Mouse (Mus musculus) lung, postnatal 0 days (tissue): Measurements from ENCODE around the gene Pcsk5. TPM values are rescaled to one million over a fixed set of nuclear protein-coding genes. Genes with fewer than 3 reads are reported as not detected.

Experiments
- ATAC-seq: fragments of 200-750 bp; cut with Nextera tagmentation; 2 replicates; pipeline ENCODE4 v1.8.0; 2017; ENCODE audit warnings: moderate library complexity
- DNase-seq: peaks from one replicate; pipeline ENCODE4 v3.0.0-alpha.2; 2016; ENCODE audit warnings: low spot score
- H3K27ac ChIP-seq: fragments of 300-500 bp; sonication (generic); 2 replicates; pipeline ENCODE4 v1.5.1; 2014; ENCODE audit warnings: antibody characterized with exemption, mild to moderate bottlenecking, low read length, mixed read lengths
- H3K27me3 ChIP-seq: fragments of 300-500 bp; sonication (generic); replicated peaks from 2 replicates; pipeline ENCODE4 v1.6.1; 2014; ENCODE audit warnings: low read length, mixed read lengths; ENCODE audit not compliant: insufficient read depth
- H3K36me3 ChIP-seq: fragments of 300-500 bp; sonication (generic); 2 replicates; pipeline ENCODE4 v1.6.1; 2014; ENCODE audit warnings: low read length, mixed read lengths; ENCODE audit not compliant: insufficient read depth
- H3K4me1 ChIP-seq: fragments of 300-500 bp; sonication (generic); 2 replicates; pipeline ENCODE4 v1.6.1; 2014; ENCODE audit warnings: antibody characterized with exemption, low read depth, low read length, mixed read lengths; ENCODE audit not compliant: insufficient read depth
- H3K4me2 ChIP-seq: fragments of 300-500 bp; sonication (generic); replicated peaks from 2 replicates; pipeline ENCODE4 v1.6.1; 2014; ENCODE audit warnings: low read depth, mild to moderate bottlenecking, low read length, moderate library complexity, mixed read lengths
- H3K4me3 ChIP-seq: fragments of 300-500 bp; sonication (generic); 2 replicates; pipeline ENCODE4 v1.5.1; 2014; ENCODE audit warnings: low read depth, low read length
- H3K9ac ChIP-seq: fragments of 300-500 bp; sonication (generic); replicated peaks from 2 replicates; pipeline ENCODE4 v1.6.1; 2014; ENCODE audit warnings: low read depth, mild to moderate bottlenecking
- H3K9me3 ChIP-seq: fragments of 300-500 bp; sonication (generic); 2 replicates; pipeline ENCODE4 v1.6.1; 2016; ENCODE audit warnings: low read length, mixed read lengths
- CTCF ChIP-seq: IDR thresholded peaks from 2 replicates; pipeline ENCODE4 v1.5.1; 2016; ENCODE audit warnings: antibody characterized with exemption, mild to moderate bottlenecking
- EP300 ChIP-seq: IDR thresholded peaks from 2 replicates; pipeline ENCODE4 v1.6.1; 2016; ENCODE audit warnings: antibody characterized with exemption, mild to moderate bottlenecking, control low read depth
- WGBS: fragments of 180-500 bp; shearing (Covaris S2); extraction: QIAGEN DNeasy Blood & Tissue Kit; methylation state at CpG from one replicate; pipeline ENCODE4 v1.1.7; 2014; 5-methylcytosine and 5-hydroxymethylcytosine counted together
- polyA plus RNA-seq: library from polyadenylated mRNA; unstranded; fragments of >200 nt; fragmentation: Nextera tagmentation; extraction: Ambion mirVana; gene quantifications from 2 replicates; pipeline ENCODE4 v1.2.1, GENCODE M21; 2015

The Pcsk5 gene
- polyA plus RNA-seq, 1 experiment from 2014 or later = 26.3 TPM

GRCm38 (mm10) chr19:17835681-17836565, 1.5 kb downstream of the Pcsk5 start:
- H3K4me2 ChIP-seq = peak overlapping the region; percentile 91
- H3K9me3 ChIP-seq = no peaks in the 10 kb centered on the region
- peak; percentile 11 for ATAC-seq
- H3K36me3 ChIP-seq = no peaks in the 10 kb centered on the region
- 0 out of 2 replicates have a peak, but pooled peaks cover 4% of the 10 kb centered on the region for H3K4me1 ChIP-seq
- no peaks in the 10 kb centered on the region for H3K27me3 ChIP-seq
- TF ChIP-seq CTCF = peak; percentile 64
- TF ChIP-seq EP300 = no peak
- DNase-seq = peak; percentile 62
- 0 out of 2 replicates have a peak overlapping the region, but pooled peaks have one; percentile 32 for H3K27ac ChIP-seq
- WGBS = 1% methylated on average over 27 of the region's 28 CpGs
- H3K9ac ChIP-seq = peak overlapping the region; percentile 54
- peak overlapping the region; percentile 76 for H3K4me3 ChIP-seq

- H3K27me3 ChIP-seq = no peaks in the 10 kb centered on the region
- no peaks in the 10 kb centered on the region for H3K36me3 ChIP-seq
- no peaks in the 10 kb centered on the region for H3K9me3 ChIP-seq
- no peak overlapping the region for H3K9ac ChIP-seq
- DNase-seq = no peak
- H3K27ac ChIP-seq = no peak overlapping the region
- ATAC-seq = no peak
- H3K4me2 ChIP-seq = peak overlapping the region; percentile 91; the same call in 1 of the 2 replicates
- no peak for TF ChIP-seq EP300
- H3K4me3 ChIP-seq = peak overlapping the region; percentile 76; the same call in 1 of the 2 replicates
- H3K4me1 ChIP-seq = 0 out of 2 replicates have a peak, but pooled peaks cover 4% of the 10 kb centered on the region
These were observed 2.5 kb downstream of the Pcsk5 start for GRCm38 (mm10) chr19:17834894-17835293.

GRCm38 (mm10) chr19:17831376-17831775, 6.1 kb downstream of the Pcsk5 start:
- Histone ChIP-seq H3K4me1 (0 out of 2 replicates have a peak, but pooled peaks cover 4% of the 10 kb centered on the region), H3K4me3 (no peak overlapping the region), H3K4me2 (no peak overlapping the region), H3K27me3 (no peaks in the 10 kb centered on the region), H3K27ac (no peak overlapping the region), H3K36me3 (no peaks in the 10 kb centered on the region), H3K9me3 (no peaks in the 10 kb centered on the region), H3K9ac (no peak overlapping the region)
- WGBS = 79% methylated on average over 2 of the region's 2 CpGs
- no peak for ATAC-seq
- DNase-seq = no peak
- no peak for TF ChIP-seq EP300
- no peak for TF ChIP-seq CTCF

- Histone ChIP-seq H3K36me3 (no peaks in the 10 kb centered on the region), H3K4me2 (no peak overlapping the region), H3K9me3 (no peaks in the 10 kb centered on the region), H3K9ac (no peak overlapping the region), H3K27ac (no peak overlapping the region), H3K4me3 (no peak overlapping the region), H3K27me3 (no peaks in the 10 kb centered on the region), H3K4me1 (no peaks in the 10 kb centered on the region)
- TF ChIP-seq CTCF = no peak
- no peak for TF ChIP-seq EP300
- ATAC-seq (no peak), DNase-seq (no peak)
- 71% methylated on average over 8 of the region's 8 CpGs for WGBS
These were observed 9.0 kb downstream of the Pcsk5 start for GRCm38 (mm10) chr19:17828414-17828813.

- TF ChIP-seq EP300 (no peak), CTCF (no peak)
- Histone ChIP-seq H3K4me1 (no peaks in the 10 kb centered on the region), H3K9me3 (no peaks in the 10 kb centered on the region), H3K9ac (no peak overlapping the region), H3K36me3 (no peaks in the 10 kb centered on the region), H3K4me3 (no peak overlapping the region), H3K27ac (no peak overlapping the region), H3K27me3 (no peaks in the 10 kb centered on the region), H3K4me2 (no peak overlapping the region)
- no peak for ATAC-seq
- WGBS = 57% methylated on average over 3 of the region's 3 CpGs
- DNase-seq = no peak
These were observed 10.7 kb downstream of the Pcsk5 start for GRCm38 (mm10) chr19:17826694-17827093.

GRCm38 (mm10) chr19:17820046-17820445, 17.4 kb downstream of the Pcsk5 start:
- H3K9me3 ChIP-seq = no peaks in the 10 kb centered on the region
- no peak overlapping the region for H3K4me3 ChIP-seq
- DNase-seq = no peak
- TF ChIP-seq CTCF (no peak), EP300 (no peak)
- 90% methylated on average over 2 of the region's 2 CpGs for WGBS
- no peak overlapping the region for H3K4me2 ChIP-seq
- no peak for ATAC-seq
- H3K27ac ChIP-seq = no peak overlapping the region
- no peaks in the 10 kb centered on the region for H3K36me3 ChIP-seq
- no peaks in the 10 kb centered on the region for H3K4me1 ChIP-seq
- H3K27me3 ChIP-seq = no peaks in the 10 kb centered on the region
- H3K9ac ChIP-seq = no peak overlapping the region
